Mouse (Mus musculus): ENCODE measurements around the gene St6gal1.

DNA sequence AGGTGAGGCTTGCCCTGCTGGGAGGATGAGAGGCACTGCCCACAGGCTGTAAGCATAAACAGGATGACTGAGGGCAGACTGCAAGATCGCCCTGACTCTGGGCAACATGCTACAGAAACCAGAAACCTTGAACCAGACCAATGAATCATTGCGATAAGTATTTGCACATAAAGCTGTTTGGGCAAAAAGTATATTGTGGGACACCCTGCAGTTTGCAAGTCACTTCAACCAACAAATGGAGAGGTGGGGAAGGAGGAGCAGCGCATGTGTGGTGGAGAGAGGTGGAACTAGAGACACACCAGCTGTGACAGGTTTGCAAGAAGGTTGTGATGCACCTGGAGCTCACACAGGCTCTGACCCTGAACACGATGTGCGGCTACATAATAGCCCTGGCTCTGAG, 45.7 kb upstream of the St6gal1 start:
- TF ChIP-seq CTCF (IDR thresholded peaks at IDR 0.05; ENCODE audit: low read depth) (no peak), EP300 (IDR thresholded peaks at IDR 0.05; ENCODE audit: low read depth) (no peak)
